Mouse (Mus musculus) embryonic facial prominence, embryonic 11.5 days (tissue): ENCODE measurements around the gene 1700020D05Rik. TPM values are rescaled to one million over a fixed set of nuclear protein-coding genes. Genes with fewer than 3 reads are reported as not detected.

Experiments used
- ATAC-seq: fragments of 200-750 bp; cut with Nextera tagmentation; replicated peaks from 2 replicates; pipeline ENCODE4 v1.8.0; 2017; ENCODE audit warnings: low read depth; ENCODE audit not compliant: insufficient number of reproducible peaks, low FRiP score, low TSS enrichment
- DNase-seq: peaks from one replicate; pipeline ENCODE4 v3.0.0-alpha.2; 2015; ENCODE audit warnings: low spot score
- H3K27ac ChIP-seq: fragments of 300-500 bp; sonication (generic); replicated peaks from 2 replicates; pipeline ENCODE4 v1.5.1; 2014; ENCODE audit warnings: mild to moderate bottlenecking, low read depth, low read length, control low read depth
- H3K27me3 ChIP-seq: fragments of 300-500 bp; sonication (generic); 2 replicates; pipeline ENCODE4 v1.6.1; 2014; ENCODE audit warnings: mild to moderate bottlenecking, low read length, moderate library complexity, mixed read lengths; ENCODE audit not compliant: control insufficient read depth, insufficient read depth
- H3K36me3 ChIP-seq: fragments of 300-500 bp; sonication (generic); replicated peaks from 2 replicates; pipeline ENCODE4 v1.6.1; 2014; ENCODE audit warnings: low read depth, mild to moderate bottlenecking, low read length, moderate library complexity, mixed read lengths; ENCODE audit not compliant: control insufficient read depth, insufficient read depth
- H3K4me1 ChIP-seq: fragments of 300-500 bp; sonication (generic); 2 replicates; pipeline ENCODE4 v1.6.1; 2014; ENCODE audit warnings: low read length, mixed read lengths; ENCODE audit not compliant: control insufficient read depth, insufficient read depth
- H3K4me2 ChIP-seq: fragments of 300-500 bp; sonication (generic); 2 replicates; pipeline ENCODE4 v1.6.1; 2014; ENCODE audit warnings: low read depth, mild to moderate bottlenecking, control low read depth, low read length, moderate library complexity
- H3K4me3 ChIP-seq: fragments of 300-500 bp; sonication (generic); 2 replicates; pipeline ENCODE4 v1.5.1; 2014; ENCODE audit warnings: low read depth, low read length, control low read depth
- H3K9ac ChIP-seq: fragments of 300-500 bp; sonication (generic); replicated peaks from 2 replicates; pipeline ENCODE4 v1.6.1; 2014; ENCODE audit warnings: mild to moderate bottlenecking, control low read depth, low read length
- H3K9me3 ChIP-seq: fragments of 300-500 bp; sonication (generic); replicated peaks from 2 replicates; pipeline ENCODE4 v1.6.1; 2016; ENCODE audit warnings: mild to moderate bottlenecking, low read length, inconsistent platforms, mixed read lengths; ENCODE audit not compliant: control insufficient read depth
- WGBS: fragments of 180-500 bp; shearing (Covaris S2); extraction: QIAGEN DNeasy Blood & Tissue Kit; methylation state at CpG from one replicate; pipeline ENCODE4 v1.1.7; 2014; 5-methylcytosine and 5-hydroxymethylcytosine counted together
- polyA plus RNA-seq: library from polyadenylated mRNA; unstranded; fragments of >200 nt; fragmentation: Nextera tagmentation; extraction: Ambion mirVana; gene quantifications from 2 replicates; pipeline ENCODE4 v1.2.1, GENCODE M21; 2014

1700020D05Rik gene
- polyA plus RNA-seq = not detected in 2 replicates

DNA sequence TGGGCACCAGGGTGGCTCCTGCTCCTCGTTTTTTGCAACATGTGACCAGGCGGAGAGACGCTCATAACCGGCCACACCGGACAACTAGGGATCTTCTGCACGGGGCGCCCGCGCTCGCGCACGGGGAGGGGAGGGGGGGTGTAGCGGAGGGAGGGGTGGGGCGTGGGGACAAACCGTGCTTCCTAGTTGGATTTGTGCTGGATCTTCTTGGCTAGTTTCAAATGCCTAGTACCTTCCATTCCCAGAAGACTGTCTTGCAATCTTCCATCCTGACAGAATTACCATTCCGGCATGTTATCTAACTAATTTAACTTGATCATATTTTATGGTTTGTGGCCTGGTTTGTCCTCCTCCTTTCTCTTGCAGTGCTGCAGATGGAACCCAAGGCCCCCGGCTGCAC is at the start of gene 1700020D05Rik:
Gene 1700020D05Rik, minus strand, starts transcription at position 101 of the 400 bp plus-strand sequence.
- DNase-seq (no peak), ATAC-seq (no peak)
- no peaks in the 10 kb centered on the region for H3K9me3 ChIP-seq
- H3K27ac ChIP-seq = no peak within 1 kb of the TSS
- no peaks in the 10 kb centered on the region for H3K36me3 ChIP-seq
- WGBS = 42% methylated on average over 17 of the region's 17 CpGs
- no peak within 1 kb of the TSS for H3K9ac ChIP-seq
- no peak within 1 kb of the TSS for H3K4me2 ChIP-seq
- H3K27me3 ChIP-seq = no peaks in the 10 kb centered on the region
- H3K4me3 ChIP-seq = no peak within 1 kb of the TSS
- H3K4me1 ChIP-seq = no peaks in the 10 kb centered on the region

DNA sequence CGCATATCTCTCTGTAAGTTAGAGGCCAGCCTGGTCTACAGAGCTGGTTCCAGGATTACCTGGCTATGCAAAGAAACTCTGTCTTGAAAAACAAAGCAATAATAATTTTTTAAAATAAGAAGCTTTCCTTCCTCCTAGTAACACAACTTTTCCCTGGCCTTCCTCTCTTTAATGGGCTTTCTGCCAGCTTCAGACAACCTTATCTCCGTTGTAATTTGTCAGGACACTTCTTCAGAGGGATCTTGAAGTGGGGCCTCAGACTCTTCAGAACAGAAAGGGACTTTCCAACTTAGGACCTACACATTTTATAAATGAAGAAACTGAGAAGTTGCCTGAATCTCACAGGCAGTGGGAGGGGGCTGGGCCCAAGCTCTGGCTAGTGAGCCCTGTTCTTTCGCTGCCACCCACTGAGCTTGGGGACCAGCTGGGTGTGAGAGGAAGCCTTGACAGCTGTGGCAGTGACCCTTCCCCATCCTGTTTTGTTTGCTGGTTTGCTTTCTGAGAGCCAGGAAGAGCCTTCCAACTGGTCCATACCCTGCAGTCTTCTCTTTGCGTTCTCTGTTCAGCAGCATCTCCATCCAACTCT is 44.0 kb upstream of the 1700020D05Rik start:
- H3K27ac ChIP-seq = no peak overlapping the region
- WGBS = 74% methylated on average over 4 of the region's 4 CpGs

GRCm38 (mm10) chr19:5544031-5544430 is 40.4 kb upstream of the 1700020D05Rik start:
- no peak overlapping the region for H3K9ac ChIP-seq
- no peaks in the 10 kb centered on the region for H3K4me1 ChIP-seq
- H3K27ac ChIP-seq = no peak overlapping the region
- 46% methylated on average over 11 of the region's 11 CpGs for WGBS
- no peak overlapping the region for H3K4me2 ChIP-seq
- H3K36me3 ChIP-seq = no peaks in the 10 kb centered on the region
- no peak for ATAC-seq
- no peak for DNase-seq
- H3K27me3 ChIP-seq = no peaks in the 10 kb centered on the region
- no peaks in the 10 kb centered on the region for H3K9me3 ChIP-seq
- no peak overlapping the region for H3K4me3 ChIP-seq

More for the DNA sequence above, 44.0 kb upstream of the 1700020D05Rik start:
- no peaks in the 10 kb centered on the region for H3K4me1 ChIP-seq
- no peak overlapping the region for H3K4me2 ChIP-seq
- no peak for DNase-seq
- no peak overlapping the region for H3K4me3 ChIP-seq
- H3K9ac ChIP-seq = no peak overlapping the region
- ATAC-seq = no peak
- no peaks in the 10 kb centered on the region for H3K27me3 ChIP-seq
- H3K9me3 ChIP-seq = no peaks in the 10 kb centered on the region
- H3K36me3 ChIP-seq = no peaks in the 10 kb centered on the region

DNA sequence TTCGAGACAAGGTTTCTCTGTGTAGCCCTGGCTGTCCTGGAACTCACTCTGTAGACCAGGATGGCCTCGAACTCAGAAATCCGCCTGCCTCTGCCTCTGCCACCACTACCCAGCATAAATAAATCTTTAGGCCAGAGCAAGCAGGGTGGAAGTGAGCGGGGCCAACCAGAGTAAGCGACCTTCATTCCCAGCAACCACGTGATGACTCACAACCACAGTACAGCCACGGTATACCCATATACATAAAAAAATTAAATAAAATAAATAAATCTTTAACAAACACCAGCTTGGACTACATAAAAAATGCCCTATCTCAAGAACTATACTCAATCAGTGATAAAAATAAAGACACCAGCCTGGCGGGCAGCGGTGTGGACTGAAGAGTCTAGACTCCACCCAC is 39.8 kb upstream of the 1700020D05Rik start:
- Histone ChIP-seq H3K4me3 (no peak overlapping the region), H3K4me2 (no peak overlapping the region), H3K9ac (no peak overlapping the region), H3K27me3 (no peaks in the 10 kb centered on the region), H3K4me1 (no peaks in the 10 kb centered on the region), H3K27ac (no peak overlapping the region), H3K36me3 (no peaks in the 10 kb centered on the region), H3K9me3 (no peaks in the 10 kb centered on the region)
- no peak for ATAC-seq
- DNase-seq = no peak
- 88% methylated on average over 9 of the region's 9 CpGs for WGBS

GRCm38 (mm10) chr19:5538786-5539185 is 35.2 kb upstream of the 1700020D05Rik start:
- ATAC-seq = no peak
- 65% methylated on average over 8 of the region's 8 CpGs for WGBS

GRCm38 (mm10) chr19:5532520-5532919 is 28.9 kb upstream of the 1700020D05Rik start:
- Histone ChIP-seq H3K36me3 (no peaks in the 10 kb centered on the region), H3K4me3 (no peak overlapping the region), H3K9me3 (no peaks in the 10 kb centered on the region), H3K4me1 (no peaks in the 10 kb centered on the region), H3K27me3 (no peaks in the 10 kb centered on the region; the same call in 1 of the 2 replicates), H3K4me2 (no peak overlapping the region), H3K9ac (no peak overlapping the region), H3K27ac (no peak overlapping the region)
- DNase-seq (no peak), ATAC-seq (no peak)
- 71% methylated on average over 8 of the region's 8 CpGs for WGBS

More at GRCm38 (mm10) chr19:5538786-5539185, 35.2 kb upstream of the 1700020D05Rik start:
- Histone ChIP-seq H3K4me2 (no peak overlapping the region), H3K9ac (no peak overlapping the region), H3K27me3 (no peaks in the 10 kb centered on the region), H3K4me1 (no peaks in the 10 kb centered on the region), H3K4me3 (no peak overlapping the region), H3K27ac (no peak overlapping the region), H3K36me3 (no peaks in the 10 kb centered on the region), H3K9me3 (no peaks in the 10 kb centered on the region)
- no peak for DNase-seq

- H3K4me1 ChIP-seq = no peaks in the 10 kb centered on the region
- H3K4me3 ChIP-seq = no peak overlapping the region
- no peaks in the 10 kb centered on the region for H3K36me3 ChIP-seq
- no peak for DNase-seq
- no peak overlapping the region for H3K9ac ChIP-seq
- no peak overlapping the region for H3K27ac ChIP-seq
- WGBS = 53% methylated on average over 7 of the region's 7 CpGs
- H3K4me2 ChIP-seq = no peak overlapping the region
- ATAC-seq = no peak
- H3K27me3 ChIP-seq = no peaks in the 10 kb centered on the region; the same call in 1 of the 2 replicates
- H3K9me3 ChIP-seq = no peaks in the 10 kb centered on the region
Measured at GRCm38 (mm10) chr19:5530138-5530524, 26.5 kb upstream of the 1700020D05Rik start.

GRCm38 (mm10) chr19:5529325-5530137 is 25.9 kb upstream of the 1700020D05Rik start:
- WGBS = 15% methylated on average over 20 of the region's 20 CpGs
- Histone ChIP-seq H3K4me2 (no peak overlapping the region), H3K27me3 (no peaks in the 10 kb centered on the region; the same call in 1 of the 2 replicates), H3K9ac (no peak overlapping the region), H3K9me3 (no peaks in the 10 kb centered on the region), H3K4me1 (no peaks in the 10 kb centered on the region), H3K4me3 (no peak overlapping the region), H3K27ac (no peak overlapping the region), H3K36me3 (no peaks in the 10 kb centered on the region)
- DNase-seq (peak; percentile 96), ATAC-seq (peak; percentile 95)
